Mouse (Mus musculus) left cerebral cortex, postnatal 36 days (tissue): ENCODE measurements at regions not wholly inside any gene's neighbourhood (a gene's known extent, or its start where the extent isn't known, plus 50 kb on each side); places are given as distances from the start of the nearest gene placed in this dataset.

Source experiments
- DNase-seq, 2 experiments: peaks; one replicate each; pipeline ENCODE4 v3.0.0; 2021 to 2022; ENCODE audit warnings: low spot score in 2 of 2, mixed read lengths in 1 of 2
- intact Hi-C: fragments of 180-260 bp; cut with DNase I; formaldehyde crosslinking; loops from one replicate; pipeline ENCODE4 v1.15.1; 2025

DNA sequence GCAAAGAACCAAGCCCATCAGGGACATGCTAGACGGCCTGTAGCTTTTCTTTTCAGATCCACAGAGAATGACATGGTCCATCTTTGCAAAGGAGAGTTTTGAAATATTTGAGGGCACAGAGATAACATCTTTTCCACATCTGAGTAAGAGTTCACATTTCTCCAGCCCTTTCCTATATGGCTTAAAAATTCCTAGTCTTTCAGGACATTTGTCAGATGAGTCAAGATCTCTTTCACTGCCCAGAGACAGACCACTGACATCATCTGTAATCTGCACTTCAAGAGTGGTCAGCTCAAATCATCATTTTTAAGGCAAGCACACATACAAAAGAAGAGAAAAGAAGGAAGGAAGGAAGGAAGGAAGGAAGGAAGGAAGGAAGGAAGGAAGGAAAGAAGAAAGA lies 397.3 kb downstream of the Ttll7 start:
- no peak for DNase-seq
- intact Hi-C loops = no loop called here

DNA sequence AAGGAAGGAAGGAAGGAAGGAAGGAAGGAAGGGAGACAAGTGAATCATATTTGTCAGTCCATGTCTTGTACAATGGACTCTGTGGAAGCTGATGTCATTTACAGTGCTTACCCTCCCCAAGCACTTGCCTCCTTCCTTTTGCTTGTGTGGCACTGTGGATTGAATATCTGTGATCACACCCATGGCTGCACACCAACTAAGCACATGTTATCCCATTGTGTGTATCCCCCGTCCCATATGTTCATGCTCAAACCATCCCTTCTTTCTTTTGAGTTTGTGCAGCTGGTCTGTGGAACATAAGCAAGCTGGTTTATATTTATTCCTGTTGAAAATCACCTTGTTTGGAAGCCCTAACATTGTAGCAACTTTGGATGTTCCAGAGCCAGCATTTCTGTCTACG lies 397.7 kb downstream of the Ttll7 start:
- intact Hi-C loops = no loop called here
- no peak for DNase-seq

DNA sequence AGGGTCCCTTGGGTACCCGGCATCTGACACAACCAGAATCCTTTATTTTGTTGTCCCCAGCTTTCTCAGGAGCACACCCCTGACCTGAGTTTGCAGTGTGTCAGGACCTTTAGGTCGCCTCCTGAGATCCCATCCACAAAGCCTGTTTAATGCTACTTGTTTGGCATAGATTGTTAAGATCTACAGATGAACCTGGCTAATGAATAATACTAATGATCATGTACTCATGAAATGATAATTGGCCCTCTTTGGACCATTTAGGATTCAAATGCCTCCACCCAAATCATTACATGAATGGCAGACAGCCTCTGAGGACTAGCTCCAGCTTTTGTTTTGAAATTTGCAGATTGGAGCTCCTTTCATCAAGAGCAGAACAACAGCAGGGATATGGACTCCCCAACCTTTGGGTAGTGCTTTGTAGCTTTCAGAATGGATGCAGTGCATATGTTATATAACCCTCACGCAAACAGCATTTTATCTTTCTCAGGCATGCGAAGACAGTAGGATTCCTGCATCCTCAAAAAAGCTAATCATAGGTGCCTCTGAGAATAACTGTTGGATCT lies 400.1 kb downstream of the Ttll7 start:
- DNase-seq = no peak
- intact Hi-C loops = no loop called here

DNA sequence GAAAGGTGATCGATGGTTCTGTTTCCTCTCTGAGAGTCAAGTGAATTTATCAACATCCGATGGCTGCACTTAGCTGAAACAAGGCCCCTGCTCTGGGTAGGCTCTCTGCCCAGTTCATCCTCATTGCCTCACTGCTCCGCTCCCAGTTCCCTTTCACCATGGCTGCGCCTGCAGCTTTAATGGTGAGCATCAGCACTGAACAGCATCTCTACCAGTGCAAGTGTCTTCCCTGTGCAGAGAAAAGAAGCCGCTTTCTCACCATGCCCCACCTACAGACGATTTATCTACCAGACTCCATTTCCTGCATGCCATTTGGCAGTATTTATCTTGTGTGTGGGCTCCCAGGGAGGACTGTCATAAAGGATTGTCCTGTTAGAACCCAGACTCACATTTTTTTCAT lies 400.6 kb downstream of the Ttll7 start:
- intact Hi-C loops = no loop called here
- no peak for DNase-seq

DNA sequence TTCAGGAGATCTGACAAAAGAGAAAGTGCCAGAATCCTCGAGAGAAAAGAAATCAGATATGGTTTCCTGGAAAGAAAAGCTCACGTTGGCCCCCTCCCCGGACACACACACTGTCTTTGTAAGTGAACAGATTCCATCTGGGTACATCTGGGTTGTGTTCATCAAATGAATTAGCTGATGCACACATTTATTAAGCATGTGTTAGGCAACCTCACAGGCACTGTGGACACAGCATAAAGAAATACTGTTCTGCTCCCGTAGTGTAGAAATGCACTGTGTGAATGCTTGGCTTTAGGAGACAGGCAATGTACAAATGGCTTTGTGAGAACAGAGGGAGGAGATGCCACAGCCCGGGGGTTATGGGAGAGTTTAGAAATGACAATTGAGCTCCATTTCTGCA lies 402.3 kb downstream of the Ttll7 start:
- no peak for DNase-seq
- intact Hi-C loops = no loop called here

DNA sequence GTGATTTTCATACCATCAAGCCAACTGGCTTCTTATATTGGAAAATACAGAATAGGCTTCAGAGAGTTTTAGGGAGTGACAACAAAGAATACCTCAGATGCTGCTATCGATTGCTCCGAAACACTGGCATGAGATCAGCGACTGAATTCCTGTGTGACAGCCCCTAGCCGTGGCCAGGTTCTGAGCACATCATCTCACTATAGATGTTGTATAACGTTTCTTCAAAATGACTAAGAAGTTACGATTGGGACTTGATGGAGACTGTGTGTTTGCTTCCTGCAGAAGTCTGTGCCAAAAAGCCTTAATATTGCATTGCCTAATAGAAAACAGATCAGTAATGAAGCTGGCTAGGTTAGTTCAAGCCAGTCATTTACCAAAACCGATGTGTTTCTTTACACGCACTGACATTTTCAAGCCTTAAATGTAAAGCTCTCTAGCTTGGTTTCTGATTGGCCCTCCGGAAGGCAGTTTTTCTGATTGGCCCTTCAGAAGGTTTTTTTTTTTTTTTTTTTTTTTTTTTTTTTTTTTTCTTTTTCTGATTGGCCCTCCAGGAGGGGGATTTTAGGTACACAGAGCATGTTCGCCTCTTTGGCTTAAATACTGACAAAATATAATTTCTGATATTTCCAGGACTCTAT lies 408.9 kb downstream of the Ttll7 start:
- intact Hi-C loops = no loop called here
- DNase-seq = no peak

DNA sequence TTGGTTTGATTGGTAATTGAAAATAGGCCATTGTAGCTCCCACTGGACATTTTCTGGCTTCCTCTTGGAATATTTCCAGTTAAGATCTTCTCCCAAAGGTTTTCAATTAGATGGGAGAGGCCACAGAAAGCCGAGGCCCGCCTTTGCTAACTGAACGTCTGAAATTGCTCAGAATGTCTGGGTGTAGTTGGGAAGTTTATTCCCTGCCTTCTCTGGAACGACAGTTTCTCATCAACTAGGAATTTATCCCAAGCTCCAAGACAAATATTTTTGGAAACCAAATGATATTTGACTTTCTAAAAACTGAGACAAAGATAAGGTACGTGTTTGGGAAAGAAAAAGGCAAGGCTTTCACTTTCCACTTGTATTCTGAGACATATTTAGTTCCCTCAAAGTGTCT lies 414.4 kb downstream of the Ttll7 start:
- intact Hi-C loops = no loop called here
- DNase-seq = no peak

DNA sequence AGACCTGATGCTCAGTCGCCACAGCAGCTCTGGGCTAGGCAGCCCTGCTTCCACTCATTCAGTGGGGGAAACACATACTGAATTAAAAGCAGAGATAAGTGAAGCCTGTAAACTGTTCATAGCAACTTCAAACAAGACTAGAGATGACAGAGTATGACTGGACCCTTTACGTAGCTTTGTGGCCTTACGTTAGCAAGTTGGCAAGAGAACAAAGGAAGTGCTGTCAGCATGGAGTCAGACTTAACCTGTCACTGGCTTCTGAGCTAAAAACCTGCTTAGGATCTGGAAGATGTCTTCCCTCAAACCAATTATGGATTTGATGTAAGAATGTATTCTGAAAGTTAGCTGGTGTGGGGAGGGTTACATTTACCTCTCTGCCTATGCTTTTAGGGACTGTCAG lies 421.3 kb downstream of the Ttll7 start:
- DNase-seq = no peak
- intact Hi-C loops = no loop called here

DNA sequence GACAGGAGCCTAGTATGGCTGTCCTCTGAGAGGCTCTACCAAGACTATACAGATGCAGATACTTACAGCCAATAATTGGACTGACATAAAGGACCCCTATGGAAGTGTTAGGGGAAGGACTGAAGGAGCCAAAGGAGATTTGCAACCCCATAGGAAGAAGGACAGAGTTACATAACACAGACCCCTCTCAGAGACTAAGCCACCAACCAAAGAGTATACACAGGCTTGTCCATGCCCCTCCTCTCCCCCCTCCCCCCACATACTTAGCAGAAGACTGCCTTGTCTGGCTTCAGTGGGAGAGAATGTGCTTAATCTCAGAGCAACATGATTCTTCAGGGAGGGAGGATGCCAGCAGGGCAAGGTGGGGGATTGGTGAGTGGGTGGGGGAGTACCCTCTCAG lies 426.4 kb downstream of the Ttll7 start:
- intact Hi-C loops = no loop called here
- no peak for DNase-seq

DNA sequence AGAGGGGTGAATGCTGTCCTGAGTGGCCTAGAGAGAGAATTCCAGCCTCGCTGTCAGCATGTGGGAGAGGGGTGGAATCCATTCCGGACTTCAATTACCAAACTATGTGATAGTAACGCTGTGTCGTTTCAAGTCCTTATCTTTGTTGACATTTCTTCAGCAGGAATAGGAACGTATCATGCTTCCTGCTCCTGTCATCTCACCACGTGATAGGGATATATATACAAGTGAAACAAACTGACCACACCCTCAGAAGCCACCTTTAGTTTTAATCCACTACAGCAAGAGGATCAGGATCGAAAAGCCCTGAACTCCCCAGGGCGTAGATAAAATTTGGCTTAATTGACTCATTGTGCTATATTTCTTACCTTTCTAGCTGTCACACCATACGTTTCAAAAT lies 431.6 kb downstream of the Ttll7 start:
- no peak for DNase-seq
- intact Hi-C loops = no loop called here

DNA sequence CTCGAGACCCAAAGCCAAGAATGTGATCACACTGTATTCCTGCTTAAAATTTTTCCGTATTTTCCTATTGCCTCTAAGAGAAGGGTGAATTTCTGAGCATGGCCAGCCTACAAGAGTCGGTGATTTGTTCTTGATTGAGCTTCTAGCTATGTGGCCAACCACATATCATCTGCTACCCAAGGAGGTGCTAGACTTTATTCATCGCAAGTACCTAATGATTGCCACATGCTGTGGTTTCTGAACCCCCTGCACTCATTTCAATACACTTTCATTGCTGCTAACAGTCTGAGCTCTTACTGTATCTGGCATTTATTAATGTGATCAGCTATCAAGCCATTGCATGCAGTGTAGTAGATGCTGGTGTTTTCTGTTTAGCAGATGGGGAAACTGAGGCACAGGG lies 432.2 kb downstream of the Ttll7 start:
- intact Hi-C loops = no loop called here
- DNase-seq = no peak

DNA sequence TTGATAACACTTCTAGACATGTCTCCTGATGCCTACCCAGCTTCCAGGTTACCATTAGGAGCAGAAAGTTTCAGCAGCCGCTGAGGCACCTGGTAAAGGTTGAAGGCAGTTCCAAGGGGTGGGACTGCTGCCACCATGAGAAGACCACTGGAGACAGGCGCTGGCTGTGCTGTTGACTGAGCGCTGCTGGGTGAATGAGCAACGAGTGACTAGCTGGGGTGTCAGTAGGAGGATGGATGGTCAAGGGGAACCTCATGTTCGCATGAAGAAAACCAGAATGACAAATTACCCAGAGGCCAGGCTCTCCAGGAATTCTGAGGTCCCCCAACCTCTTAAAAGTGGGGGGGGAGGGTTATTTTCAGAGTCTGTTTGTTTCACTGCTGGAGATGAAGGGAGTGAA lies 433.3 kb downstream of the Ttll7 start:
- intact Hi-C loops = no loop called here
- DNase-seq = no peak

DNA sequence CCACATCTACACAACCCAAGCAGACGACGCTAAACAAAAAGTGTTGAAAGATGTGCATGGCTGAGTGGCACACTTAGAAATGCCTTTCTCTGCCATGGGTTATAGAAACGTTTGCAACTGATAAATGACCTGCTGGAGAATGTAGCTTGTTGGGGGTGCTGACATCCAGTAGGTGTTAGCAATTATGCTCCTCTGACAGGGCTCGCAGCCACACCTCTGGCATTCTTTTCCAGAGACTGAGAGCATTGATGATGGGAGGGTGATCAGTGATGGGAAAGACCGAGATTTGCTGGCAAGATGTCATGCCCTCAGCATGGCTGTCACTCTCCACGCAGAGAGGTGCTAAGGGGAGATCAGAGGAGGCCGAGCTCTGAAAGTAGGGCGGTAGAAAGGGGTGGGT lies 435.3 kb downstream of the Ttll7 start:
- DNase-seq = no peak
- intact Hi-C loops = no loop called here

DNA sequence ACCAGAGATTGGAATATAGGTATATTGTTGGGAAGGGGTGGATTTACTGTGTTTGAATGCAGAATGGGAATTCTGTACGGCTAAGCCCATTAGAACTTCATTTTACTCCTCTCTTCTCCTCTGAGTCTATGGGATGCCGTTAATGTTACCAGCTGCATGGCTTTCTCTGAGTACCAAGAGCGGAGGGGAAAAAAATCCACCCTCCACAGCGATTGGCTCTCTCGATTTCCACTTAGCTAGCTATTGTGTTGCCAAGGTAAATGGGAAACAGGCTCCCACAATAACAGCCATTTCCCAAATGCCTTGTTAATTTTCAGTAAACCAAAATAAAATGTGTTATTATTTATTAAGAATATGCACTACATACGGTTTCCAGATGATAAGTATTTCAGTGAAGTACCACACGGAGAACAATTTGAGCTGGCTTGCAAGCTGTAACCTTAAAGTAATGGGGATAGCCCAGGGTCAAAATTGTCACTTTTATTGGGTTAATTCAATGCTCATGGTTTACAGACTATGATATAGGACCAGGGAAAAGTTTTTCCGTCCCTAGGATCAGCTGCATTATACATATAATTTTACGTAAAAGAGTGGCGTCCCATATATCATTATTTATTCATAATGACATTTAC lies 439.6 kb downstream of the Ttll7 start:
- DNase-seq = no peak
- intact Hi-C loops = no loop called here

DNA sequence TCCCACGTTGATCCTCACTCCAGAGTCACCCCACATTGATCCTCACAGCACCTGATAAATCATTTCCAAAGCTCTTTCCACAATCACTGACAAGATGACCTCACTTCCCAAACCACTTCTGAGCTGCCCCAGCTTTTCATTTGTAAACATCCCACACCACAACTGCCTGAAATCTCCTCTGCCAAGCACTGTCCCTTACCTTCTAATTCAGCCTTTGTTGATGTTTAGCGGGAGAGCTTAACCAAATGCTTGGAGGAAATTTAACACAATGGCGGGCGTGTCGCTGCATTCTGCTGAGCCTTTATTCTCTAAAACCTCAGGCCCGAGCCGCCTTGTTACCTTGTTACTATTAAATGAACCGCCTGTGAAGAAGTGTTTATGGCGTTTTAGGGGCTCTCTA lies 445.9 kb downstream of the Ttll7 start:
- no peak for DNase-seq
- intact Hi-C loops = no loop called here

DNA sequence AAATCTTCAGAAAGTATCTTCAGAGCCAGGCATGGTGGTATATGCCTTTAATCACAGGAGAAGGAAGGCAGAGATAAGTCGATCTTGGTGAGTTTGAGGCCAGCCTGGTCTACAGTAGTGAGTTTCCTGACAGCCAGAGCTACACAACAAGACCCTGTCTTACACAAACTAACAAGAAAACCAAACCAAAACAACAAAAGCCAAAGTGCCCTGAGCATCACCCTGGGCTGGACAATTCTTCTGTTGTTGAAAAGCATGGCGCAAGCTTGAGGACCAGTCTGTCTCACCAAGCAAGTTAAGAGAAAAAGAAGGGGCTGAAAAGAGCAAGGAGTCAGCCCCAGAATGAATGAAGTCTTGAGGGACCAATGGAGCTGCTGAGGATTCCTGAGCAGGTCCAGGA lies 473.4 kb downstream of the Ttll7 start:
- intact Hi-C loops = no loop called here
- no peak for DNase-seq

DNA sequence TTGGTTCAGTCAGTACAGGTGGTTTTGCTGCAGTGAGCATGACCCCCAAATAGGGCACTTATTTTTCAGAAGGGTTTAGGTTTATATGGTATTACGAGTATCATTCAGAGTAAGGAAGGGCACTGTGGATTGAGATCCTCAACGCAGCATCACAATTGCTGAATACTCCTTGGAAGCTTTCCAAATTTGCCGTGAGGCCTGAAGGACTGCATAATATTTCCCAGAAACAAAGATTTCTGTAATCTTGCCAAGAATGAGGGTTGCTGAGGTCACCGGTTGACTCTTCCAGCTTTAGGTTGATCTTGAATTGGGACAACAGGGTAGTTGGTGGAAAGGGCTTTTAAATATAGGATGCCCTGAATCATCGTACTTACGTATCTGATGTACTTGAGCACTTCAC lies 482.1 kb downstream of the Ttll7 start:
- DNase-seq = no peak
- intact Hi-C loops = no loop called here

DNA sequence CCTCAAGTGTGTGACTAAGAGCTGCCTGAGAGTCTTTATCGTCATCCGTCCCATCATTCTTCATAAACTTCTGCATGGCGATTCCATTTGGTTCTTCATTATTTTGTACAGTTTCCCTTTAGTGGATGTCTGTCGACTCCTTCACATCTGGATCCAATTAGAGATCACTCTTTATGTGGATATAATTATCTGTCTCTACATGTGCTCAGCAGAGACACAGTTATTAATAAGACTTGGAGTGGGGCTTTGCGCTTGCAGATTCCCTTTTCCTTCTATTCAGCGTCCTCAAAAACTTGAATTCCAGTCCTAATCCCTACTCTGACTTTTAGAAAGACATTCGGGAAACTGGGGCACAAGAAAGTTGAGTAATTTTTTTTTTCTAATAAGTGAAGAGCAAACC lies 483.1 kb downstream of the Ttll7 start:
- DNase-seq = no peak
- intact Hi-C loops = no loop called here

DNA sequence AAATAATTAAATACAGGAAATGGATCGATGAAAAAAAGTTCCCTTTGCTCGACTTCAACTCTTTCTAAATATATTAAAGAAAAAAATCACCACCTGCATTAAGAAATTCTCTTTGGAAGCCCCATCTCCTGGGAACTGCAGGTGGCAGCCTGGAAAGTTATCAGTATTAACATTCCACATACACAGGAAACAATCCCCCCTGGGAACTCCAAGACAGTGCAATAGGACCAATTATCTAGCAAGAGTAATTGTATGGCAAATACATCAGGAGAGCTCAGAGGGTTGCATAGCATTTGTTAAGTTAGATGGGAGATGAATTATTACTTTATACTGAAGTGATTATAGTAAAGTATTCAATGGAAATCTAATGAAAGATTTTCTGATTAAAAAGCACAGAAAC lies 487.3 kb downstream of the Ttll7 start:
- intact Hi-C loops = no loop called here
- no peak for DNase-seq

DNA sequence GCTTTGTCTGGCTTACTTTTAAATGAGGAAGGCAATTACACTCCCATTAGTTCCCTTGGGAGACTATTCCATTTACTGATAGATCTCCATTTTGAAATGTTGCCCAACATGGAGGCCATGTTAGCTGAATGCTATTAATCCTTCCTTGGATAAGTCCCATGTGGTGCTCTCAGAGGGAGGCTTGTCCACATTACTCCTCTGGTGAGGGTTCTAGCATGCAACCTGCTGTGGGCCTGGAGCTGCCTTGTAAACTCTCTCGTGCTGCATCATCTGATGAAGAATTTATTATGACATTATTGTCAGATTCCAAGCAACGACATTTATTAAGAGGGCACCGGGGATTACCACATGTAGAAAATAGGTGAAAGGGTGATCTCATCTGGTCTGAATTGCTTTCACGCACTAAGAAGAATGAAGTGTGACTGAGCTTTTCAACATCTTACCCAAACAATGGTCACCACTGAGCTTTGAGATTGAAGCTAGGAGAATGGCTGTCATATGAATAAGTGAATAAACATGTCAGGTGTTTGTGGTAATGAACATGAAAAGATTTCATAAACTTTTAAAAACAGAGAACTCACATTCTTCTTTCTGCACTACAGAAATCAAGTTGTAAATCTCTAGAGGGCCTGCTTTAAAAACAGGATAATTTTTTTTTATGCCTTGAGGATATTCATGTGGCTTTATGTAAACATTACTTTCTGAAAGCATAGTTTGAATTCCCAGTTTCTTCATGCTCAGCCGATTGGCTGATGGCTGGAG lies 495.3 kb downstream of the Ttll7 start:
- intact Hi-C loops = no loop called here
- no peak for DNase-seq

DNA sequence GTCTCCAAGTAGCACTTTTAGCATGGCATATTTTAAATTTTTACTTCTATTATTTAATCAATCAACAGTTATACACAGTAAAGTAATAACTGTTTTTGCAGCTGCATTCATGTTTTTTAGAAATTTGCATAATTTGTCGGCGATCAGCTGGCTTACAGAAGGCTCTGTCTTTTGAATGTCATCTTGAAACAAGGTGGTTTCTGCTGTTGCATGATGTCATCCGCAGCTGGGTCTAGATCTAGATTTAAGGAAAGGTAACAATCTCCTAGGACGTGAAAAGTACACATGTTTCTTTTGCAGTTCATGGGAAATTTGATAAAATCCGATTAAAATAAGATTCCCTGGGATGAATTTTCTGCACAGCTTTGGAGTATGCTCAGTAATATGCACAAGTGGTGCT lies 534.9 kb downstream of the Ttll7 start:
- no peak for DNase-seq
- intact Hi-C loops = no loop called here
